Mouse (Mus musculus) frontal cortex, postnatal 14 days (tissue): ENCODE measurements at regions not wholly inside any gene's neighbourhood (a gene's known extent, or its start where the extent isn't known, plus 50 kb on each side); places are given as distances from the start of the nearest gene placed in this dataset.

Experiments used
- DNase-seq, 2 experiments: peaks; one replicate each; pipeline ENCODE4 v3.0.0; 2022; ENCODE audit warnings: low spot score in 2 of 2

GRCm38 (mm10) chr13:44292476-44293056, 436.7 kb upstream of the Jarid2 start:
- DNase-seq, result no peak

DNA sequence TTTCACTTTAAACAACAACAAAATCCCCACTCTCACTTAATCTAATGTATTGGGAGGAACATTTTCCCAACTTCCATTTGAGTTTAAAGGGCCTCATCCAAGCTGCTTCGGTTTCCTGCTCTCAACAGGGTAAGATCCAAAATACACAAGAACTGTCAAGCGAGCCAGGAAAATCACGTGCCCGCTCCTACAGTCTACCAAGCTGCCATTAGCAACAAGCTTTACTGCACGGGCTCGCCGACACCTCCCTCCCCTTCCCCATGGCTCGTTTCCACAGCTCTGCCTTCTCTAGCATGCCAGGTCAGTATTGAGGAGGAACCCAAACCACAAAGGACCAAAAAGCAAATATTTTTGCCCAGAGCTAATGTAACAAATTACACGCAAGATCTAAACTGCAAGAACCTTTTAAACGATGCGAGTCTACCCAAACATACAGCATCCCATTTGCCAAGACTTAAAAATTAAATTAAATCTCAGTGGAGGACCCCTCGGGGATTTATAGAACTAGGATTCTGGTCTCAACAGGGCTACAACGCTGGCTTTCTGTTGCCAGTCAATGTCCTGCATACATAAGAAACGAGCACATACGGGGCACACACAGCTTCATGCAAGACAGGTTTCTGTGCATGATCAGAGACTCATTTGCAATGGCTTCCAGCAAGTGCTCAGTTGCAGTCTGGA, 435.4 kb upstream of the Jarid2 start:
- no peak for DNase-seq

- DNase-seq, result no peak
These were observed 433.7 kb upstream of the Jarid2 start for GRCm38 (mm10) chr13:44295621-44296020.

DNA sequence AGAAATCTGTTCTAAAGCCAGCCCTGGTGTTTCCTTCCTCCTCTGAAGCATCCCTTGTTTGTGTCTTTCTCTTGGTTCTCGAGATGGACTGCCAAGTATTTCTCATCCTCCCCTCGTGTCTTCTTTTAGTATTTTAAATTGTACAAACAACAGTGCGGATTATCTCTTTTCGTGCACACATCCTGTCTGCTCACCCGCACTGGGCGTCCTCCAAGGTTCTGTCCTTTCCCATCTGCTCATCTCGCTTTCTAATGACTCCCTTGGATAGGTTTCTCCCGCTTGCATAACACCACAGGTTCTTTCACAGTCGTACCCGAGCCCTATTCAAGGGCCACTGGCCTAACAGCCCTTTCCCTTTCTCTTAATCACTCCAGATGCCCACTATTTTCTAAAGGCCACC, 428.7 kb upstream of the Jarid2 start:
- no peak for DNase-seq

GRCm38 (mm10) chr13:44301215-44301614, 428.1 kb upstream of the Jarid2 start:
- DNase-seq, result no peak

- DNase-seq, result no peak
These were observed 427.3 kb upstream of the Jarid2 start for GRCm38 (mm10) chr13:44301936-44302335.

DNA sequence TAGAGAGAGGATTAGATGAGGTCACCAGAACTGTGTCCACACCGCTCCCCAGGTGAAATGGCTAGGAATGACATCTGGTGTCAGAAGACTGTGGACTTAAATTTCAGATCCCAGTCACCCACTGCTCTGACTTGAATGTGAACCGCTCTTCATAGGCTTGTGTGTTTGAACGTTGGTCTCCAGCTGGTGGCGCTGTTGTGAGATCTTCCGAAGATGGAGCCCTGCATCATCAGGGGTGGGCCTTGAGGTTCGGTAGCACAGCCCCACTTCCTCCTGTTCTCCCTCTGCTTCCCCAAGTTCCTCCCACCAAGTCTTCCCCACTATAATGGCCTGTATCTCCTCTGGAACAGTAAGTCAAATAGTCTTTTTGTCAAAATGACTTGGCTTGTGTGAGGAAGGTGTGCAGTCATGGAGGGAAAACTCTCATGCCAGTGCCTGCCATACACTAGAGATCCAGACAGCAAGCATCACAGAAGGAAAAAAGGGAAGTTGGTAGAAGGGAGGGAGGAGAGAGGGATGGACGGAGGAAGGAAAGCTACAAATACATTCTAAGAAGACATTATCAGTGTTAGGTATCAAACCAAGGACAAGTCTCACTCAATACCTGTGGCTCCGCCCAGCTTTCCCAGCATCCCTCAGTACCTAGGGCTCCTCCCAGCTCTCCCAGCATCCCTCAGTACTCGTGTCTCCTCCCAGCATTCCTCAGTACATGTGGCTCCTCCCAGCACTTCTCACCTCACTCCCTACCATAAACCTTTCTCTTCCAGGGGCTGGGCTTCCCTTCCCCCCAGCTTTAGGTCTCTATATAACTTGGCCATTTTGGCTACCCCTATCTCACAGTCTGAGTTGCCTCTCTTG, 423.9 kb upstream of the Jarid2 start:
- no peak for DNase-seq

GRCm38 (mm10) chr13:44306275-44307050, 422.8 kb upstream of the Jarid2 start:
- no peak for DNase-seq

DNA sequence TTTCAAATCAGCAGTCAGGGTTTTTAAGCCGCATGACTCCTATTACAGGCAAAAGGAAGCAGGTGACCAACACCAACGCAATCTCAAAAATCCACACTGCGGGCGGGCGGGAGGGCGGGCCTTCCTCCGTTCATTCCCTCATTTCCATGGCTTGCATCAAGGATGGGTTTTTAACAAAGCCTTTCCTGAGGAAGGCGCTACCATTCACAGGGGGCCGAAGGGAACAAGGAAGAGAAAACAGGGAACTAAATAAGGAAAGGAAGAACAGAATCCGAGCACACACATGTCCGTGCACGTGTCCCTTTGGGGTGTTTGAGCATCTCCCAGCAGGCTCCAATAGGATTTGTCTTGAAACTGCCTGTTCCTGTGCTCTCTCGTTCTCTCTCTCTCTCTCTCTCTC, 421.0 kb upstream of the Jarid2 start:
- DNase-seq, result no peak

- DNase-seq, result no peak
These were observed 417.0 kb upstream of the Jarid2 start for GRCm38 (mm10) chr13:44312237-44312636.

DNA sequence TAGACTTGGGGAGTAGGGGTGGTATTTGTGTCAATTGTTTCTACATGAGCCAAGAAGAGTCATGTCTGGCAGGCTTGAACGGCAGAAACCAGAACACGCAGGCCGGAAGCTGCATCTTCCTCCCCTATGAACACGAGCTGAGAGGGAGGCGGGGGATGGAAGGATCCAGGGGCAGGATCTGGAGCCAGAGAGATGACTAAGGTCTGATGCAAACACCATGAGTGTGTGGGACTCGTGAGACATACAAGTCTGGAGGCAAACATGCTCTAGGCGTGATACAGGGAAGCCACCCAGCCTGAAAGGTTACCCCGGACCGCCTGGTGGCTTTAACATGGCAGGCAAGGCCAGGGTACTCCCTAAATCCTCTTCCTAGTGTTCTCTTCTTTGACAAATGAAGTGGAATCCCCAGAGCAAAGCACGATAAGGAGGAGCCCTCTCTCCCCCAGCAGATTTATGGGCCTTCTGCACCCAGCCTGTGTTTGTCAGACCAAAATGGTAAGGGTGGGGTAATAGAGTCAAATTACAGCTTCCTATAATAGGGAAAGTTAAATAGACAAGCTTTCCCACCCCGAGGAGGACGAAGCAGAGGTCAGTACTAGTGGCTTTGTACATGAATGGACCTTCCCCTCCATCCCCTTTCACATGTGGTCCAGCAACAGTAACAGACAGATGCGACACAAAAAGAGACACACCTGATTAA, 412.4 kb upstream of the Jarid2 start:
- no peak for DNase-seq

GRCm38 (mm10) chr13:44317596-44317995, 411.7 kb upstream of the Jarid2 start:
- no peak for DNase-seq

GRCm38 (mm10) chr13:44319101-44319500, 410.2 kb upstream of the Jarid2 start:
- no peak for DNase-seq

- no peak for DNase-seq
These were observed 409.8 kb upstream of the Jarid2 start for GRCm38 (mm10) chr13:44319511-44319910.

- DNase-seq, result no peak
These were observed 409.0 kb upstream of the Jarid2 start for GRCm38 (mm10) chr13:44320311-44320710.

DNA sequence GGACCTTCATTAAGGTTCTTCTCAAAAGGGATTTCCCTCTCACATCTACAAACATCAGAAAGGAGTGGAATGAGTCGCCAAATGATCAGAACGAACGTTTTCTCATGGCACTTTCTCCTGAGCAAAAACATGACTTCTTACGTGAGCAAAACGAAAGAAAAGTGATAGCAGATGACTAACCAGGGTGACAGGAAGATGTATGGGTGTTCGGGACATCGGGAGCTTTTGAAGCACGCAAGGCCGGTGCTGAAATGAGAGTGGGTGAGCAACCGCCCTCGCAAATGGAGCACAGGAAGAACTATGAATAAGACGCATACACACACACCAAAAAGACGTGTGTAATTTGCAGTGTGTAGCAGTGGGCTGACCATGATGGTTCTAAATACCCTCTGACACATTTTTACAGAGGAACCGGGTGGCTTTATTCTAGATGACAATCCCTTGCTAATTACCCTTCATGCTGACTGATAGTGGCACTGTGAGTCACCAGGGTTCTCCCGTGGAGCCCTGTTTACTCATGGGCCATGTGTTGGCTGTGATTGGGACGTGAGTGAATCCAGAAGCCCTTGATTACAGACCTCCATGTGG, 408.2 kb upstream of the Jarid2 start:
- no peak for DNase-seq

- DNase-seq, result no peak
These were observed 400.9 kb upstream of the Jarid2 start for GRCm38 (mm10) chr13:44328416-44328815.

DNA sequence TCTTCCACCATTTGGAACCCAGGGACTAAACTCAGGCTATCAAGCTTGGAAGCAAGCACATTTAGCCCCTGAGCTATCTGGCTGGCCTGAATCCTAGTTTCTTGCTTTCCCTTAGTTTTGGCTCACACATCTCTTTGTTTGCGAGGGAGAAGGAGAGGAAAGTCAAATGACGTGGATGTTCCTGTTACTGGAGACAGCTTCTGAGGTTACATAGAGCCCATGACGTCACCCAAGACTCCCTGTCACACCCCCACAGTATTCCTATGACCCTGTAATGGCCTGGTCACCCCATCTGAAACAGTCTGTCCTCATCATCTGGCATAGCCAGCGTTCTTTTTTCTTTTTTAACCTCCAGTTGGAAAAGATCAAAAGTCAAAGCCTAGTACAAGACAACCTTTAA, 400.1 kb upstream of the Jarid2 start:
- DNase-seq, result no peak

- DNase-seq, result no peak
These were observed 399.6 kb upstream of the Jarid2 start for GRCm38 (mm10) chr13:44329701-44330100.

GRCm38 (mm10) chr13:44332716-44333240, 396.5 kb upstream of the Jarid2 start:
- no peak for DNase-seq
